Mouse (Mus musculus): ENCODE results near the gene Rspry1. TPM values are rescaled to one million over a fixed set of nuclear protein-coding genes. Genes with fewer than 3 reads are reported as not detected.

The Rspry1 gene
- polyA plus RNA-seq, 1 experiment = 23.8 TPM

DNA sequence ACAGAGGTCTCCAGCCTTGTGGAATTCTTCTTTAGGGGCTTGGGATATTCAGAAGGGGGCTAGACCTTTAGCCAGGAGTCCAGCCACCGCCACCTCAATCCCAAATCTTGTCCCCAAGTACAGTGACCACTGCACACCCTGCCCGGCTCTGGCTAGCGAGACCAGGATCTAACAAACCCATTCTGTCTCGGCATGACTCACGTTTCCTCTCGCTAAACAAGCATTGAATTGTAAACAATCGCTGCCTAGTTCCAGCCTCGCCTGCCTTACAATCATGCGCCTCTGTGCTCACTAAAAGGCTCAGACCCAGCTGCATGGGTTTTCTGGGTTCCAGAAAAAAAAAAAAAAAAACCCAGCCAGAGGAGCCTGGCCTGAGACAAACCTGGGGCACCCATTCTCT, 76.8 kb downstream of the Rspry1 start:
- TF ChIP-seq POLR2A (IDR thresholded peaks at IDR 0.05; ENCODE audit: borderline replicate concordance, low read depth, low read length) (no peak), CTCF (IDR thresholded peaks at IDR 0.05; ENCODE audit: low read depth, low read length) (no peak)
- H3K27ac ChIP-seq (ENCODE audit: insufficient read depth, low read depth, low read length) = no peak overlapping the region

DNA sequence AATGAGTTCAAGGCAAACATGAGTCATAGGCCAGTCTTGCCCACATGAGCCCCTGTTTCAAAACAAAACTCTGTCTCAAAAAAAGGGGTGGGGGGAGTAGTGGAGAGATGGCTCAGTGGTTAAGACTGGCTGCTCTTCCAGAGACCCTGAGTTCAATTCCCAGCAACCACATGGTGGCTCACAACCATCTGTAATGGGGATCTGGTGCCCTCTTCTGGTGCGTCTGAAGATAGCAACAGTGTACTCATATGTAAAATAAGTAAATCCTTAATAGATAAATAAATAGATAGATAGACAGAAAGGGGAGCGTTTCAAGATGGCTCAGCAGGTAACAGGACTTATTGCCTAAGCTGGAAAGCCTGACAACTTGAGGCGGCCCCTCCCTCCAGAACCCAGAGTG, 78.7 kb downstream of the Rspry1 start:
- H3K4me3 ChIP-seq (ENCODE audit: insufficient read depth, low read length) = no peak overlapping the region
- 0 out of 2 replicates have a peak, but pooled peaks have one; percentile 12 for TF ChIP-seq CTCF (IDR thresholded peaks at IDR 0.05; ENCODE audit: low read depth, low read length)
- no peak for TF ChIP-seq POLR2A (IDR thresholded peaks at IDR 0.05; ENCODE audit: borderline replicate concordance, low read depth, low read length)
- H3K4me1 ChIP-seq (ENCODE audit: control insufficient read depth, insufficient read depth, low read length) = no peaks in the 10 kb centered on the region
- no peak overlapping the region for H3K27ac ChIP-seq (ENCODE audit: insufficient read depth, low read depth, low read length)

More for the DNA sequence above, 76.8 kb downstream of the Rspry1 start:
- Histone ChIP-seq H3K4me1 (ENCODE audit: control insufficient read depth, insufficient read depth, low read length) (peaks cover 2% of the 10 kb centered on the region; the same call in 1 of the 2 replicates), H3K4me3 (ENCODE audit: insufficient read depth, low read length) (no peak overlapping the region)

GRCm38 (mm10) chr8:94682732-94683524, 81.2 kb downstream of the Rspry1 start:
- Histone ChIP-seq H3K4me1 (ENCODE audit: control insufficient read depth, insufficient read depth, low read length) (no peaks in the 10 kb centered on the region), H3K4me3 (ENCODE audit: insufficient read depth, low read length) (no peak overlapping the region), H3K27ac (ENCODE audit: insufficient read depth, low read depth, low read length) (no peak overlapping the region)
- TF ChIP-seq POLR2A (IDR thresholded peaks at IDR 0.05; ENCODE audit: borderline replicate concordance, low read depth, low read length) = no peak
- no peak for TF ChIP-seq CTCF (IDR thresholded peaks at IDR 0.05; ENCODE audit: low read depth, low read length)

- no peak overlapping the region for H3K27ac ChIP-seq (ENCODE audit: insufficient read depth, low read depth, low read length)
- no peak for TF ChIP-seq CTCF (IDR thresholded peaks at IDR 0.05; ENCODE audit: low read depth, low read length)
- no peak for TF ChIP-seq POLR2A (IDR thresholded peaks at IDR 0.05; ENCODE audit: borderline replicate concordance, low read depth, low read length)
Observed at GRCm38 (mm10) chr8:94684287-94684686, 82.5 kb downstream of the Rspry1 start.

GRCm38 (mm10) chr8:94685953-94686352, 84.2 kb downstream of the Rspry1 start:
- TF ChIP-seq CTCF (IDR thresholded peaks at IDR 0.05; ENCODE audit: low read depth, low read length) = no peak
- no peak for TF ChIP-seq POLR2A (IDR thresholded peaks at IDR 0.05; ENCODE audit: borderline replicate concordance, low read depth, low read length)
- Histone ChIP-seq H3K4me3 (ENCODE audit: insufficient read depth, low read length) (no peak overlapping the region), H3K27ac (ENCODE audit: insufficient read depth, low read depth, low read length) (no peak overlapping the region), H3K4me1 (ENCODE audit: control insufficient read depth, insufficient read depth, low read length) (no peaks in the 10 kb centered on the region)

More at GRCm38 (mm10) chr8:94684287-94684686, 82.5 kb downstream of the Rspry1 start:
- Histone ChIP-seq H3K4me3 (ENCODE audit: insufficient read depth, low read length) (no peak overlapping the region), H3K4me1 (ENCODE audit: control insufficient read depth, insufficient read depth, low read length) (no peaks in the 10 kb centered on the region)

DNA sequence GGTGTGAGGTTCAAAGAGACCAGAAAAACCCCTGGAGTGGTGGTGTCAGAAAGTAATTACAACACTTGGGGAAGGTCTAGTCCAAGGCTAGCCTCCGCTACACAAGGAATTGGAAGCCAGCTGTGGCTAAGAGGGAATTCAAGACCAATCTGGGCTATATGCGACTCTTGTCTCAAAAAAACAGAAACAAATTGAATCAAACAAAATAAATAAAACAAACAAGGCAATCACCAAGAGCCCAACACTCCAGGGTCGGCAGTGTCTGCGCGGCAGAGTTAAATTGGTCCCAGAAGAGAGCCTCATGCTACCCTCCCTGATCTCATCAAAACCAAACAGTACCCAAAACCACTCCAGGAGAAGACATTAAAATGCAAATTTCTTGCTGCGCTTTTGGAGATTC, 93.0 kb downstream of the Rspry1 start:
- Histone ChIP-seq H3K4me3 (ENCODE audit: insufficient read depth, low read length) (no peak overlapping the region), H3K4me1 (ENCODE audit: control insufficient read depth, insufficient read depth, low read length) (peaks cover 3% of the 10 kb centered on the region; the same call in 1 of the 2 replicates), H3K27ac (ENCODE audit: insufficient read depth, low read depth, low read length) (no peak overlapping the region)
- no peak for TF ChIP-seq POLR2A (IDR thresholded peaks at IDR 0.05; ENCODE audit: borderline replicate concordance, low read depth, low read length)
- TF ChIP-seq CTCF (IDR thresholded peaks at IDR 0.05; ENCODE audit: low read depth, low read length) = no peak

GRCm38 (mm10) chr8:94695341-94695993, 93.7 kb downstream of the Rspry1 start:
- Histone ChIP-seq H3K4me3 (ENCODE audit: insufficient read depth, low read length) (peak overlapping the region; percentile 46), H3K27ac (ENCODE audit: insufficient read depth, low read depth, low read length) (no peak overlapping the region)

GRCm38 (mm10) chr8:94695994-94696384, 94.3 kb downstream of the Rspry1 start, which contains the start of gene Pllp:
Pllp (minus strand) TSS chr8:94696278.
- peaks cover 3% of the 10 kb centered on the region; the same call in 1 of the 2 replicates for H3K4me1 ChIP-seq (ENCODE audit: control insufficient read depth, insufficient read depth, low read length)
- H3K27ac ChIP-seq (ENCODE audit: insufficient read depth, low read depth, low read length) = no peak within 1 kb of the TSS
- TF ChIP-seq POLR2A (IDR thresholded peaks at IDR 0.05; ENCODE audit: borderline replicate concordance, low read depth, low read length) = no peak
- TF ChIP-seq CTCF (IDR thresholded peaks at IDR 0.05; ENCODE audit: low read depth, low read length) = no peak
- H3K4me3 ChIP-seq (ENCODE audit: insufficient read depth, low read length) = peak within 1 kb of the TSS; percentile 46

More at GRCm38 (mm10) chr8:94695341-94695993, 93.7 kb downstream of the Rspry1 start:
- TF ChIP-seq POLR2A (IDR thresholded peaks at IDR 0.05; ENCODE audit: borderline replicate concordance, low read depth, low read length) = no peak
- peaks cover 3% of the 10 kb centered on the region; the same call in 1 of the 2 replicates for H3K4me1 ChIP-seq (ENCODE audit: control insufficient read depth, insufficient read depth, low read length)

DNA sequence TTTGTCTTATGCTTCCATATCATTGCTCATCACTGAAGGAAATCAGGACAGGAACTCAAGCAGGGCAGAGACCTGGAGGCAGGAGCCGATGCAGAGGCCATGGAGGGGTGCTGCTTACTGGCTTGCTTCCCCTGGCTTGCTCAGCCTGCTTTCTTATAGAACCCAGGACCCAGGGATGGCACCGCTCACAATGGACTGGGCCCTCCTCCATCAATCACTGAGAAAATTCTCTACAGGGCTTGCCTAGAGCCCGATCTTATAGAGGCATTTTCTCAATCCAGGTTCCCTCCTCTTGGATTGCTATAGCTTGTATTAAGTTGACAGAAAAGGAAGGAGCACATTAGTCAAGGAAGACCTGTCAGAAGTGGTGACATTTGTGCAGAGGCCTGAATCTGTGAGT, 94.8 kb downstream of the Rspry1 start:
- peak overlapping the region; percentile 46; the same call in 1 of the 2 replicates for H3K4me3 ChIP-seq (ENCODE audit: insufficient read depth, low read length)
- TF ChIP-seq CTCF (IDR thresholded peaks at IDR 0.05; ENCODE audit: low read depth, low read length) = no peak
- no peak for TF ChIP-seq POLR2A (IDR thresholded peaks at IDR 0.05; ENCODE audit: borderline replicate concordance, low read depth, low read length)
- no peak overlapping the region for H3K27ac ChIP-seq (ENCODE audit: insufficient read depth, low read depth, low read length)
- peaks cover 3% of the 10 kb centered on the region; the same call in 1 of the 2 replicates for H3K4me1 ChIP-seq (ENCODE audit: control insufficient read depth, insufficient read depth, low read length)

DNA sequence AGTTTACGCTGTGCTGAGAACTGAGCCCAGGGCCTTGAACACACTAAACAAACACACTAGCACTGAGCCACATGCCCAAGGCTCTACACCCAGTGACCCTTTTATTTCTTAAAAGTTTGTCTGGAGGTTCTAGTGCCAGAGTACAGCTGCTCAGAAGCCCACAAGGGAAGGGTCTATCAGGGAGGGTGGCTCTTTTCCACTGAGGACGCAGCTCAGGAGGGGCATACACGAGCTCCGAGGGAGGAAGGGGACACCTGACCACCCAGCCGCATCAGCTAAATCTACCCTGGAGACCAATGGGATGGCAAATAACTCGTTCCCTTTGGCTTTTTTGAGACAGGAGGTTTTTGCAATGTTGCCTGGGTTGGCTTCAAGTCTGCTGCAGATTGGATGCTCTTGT, 96.2 kb downstream of the Rspry1 start:
- no peak overlapping the region for H3K4me3 ChIP-seq (ENCODE audit: insufficient read depth, low read length)
- H3K27ac ChIP-seq (ENCODE audit: insufficient read depth, low read depth, low read length) = no peak overlapping the region
- peaks cover 3% of the 10 kb centered on the region; the same call in 1 of the 2 replicates for H3K4me1 ChIP-seq (ENCODE audit: control insufficient read depth, insufficient read depth, low read length)
- TF ChIP-seq POLR2A (IDR thresholded peaks at IDR 0.05; ENCODE audit: borderline replicate concordance, low read depth, low read length) (no peak), CTCF (IDR thresholded peaks at IDR 0.05; ENCODE audit: low read depth, low read length) (no peak)

Data from bone marrow macrophage, adult 2 months (primary cell).